Mouse (Mus musculus) ES-Bruce4 (cell line): ENCODE measurements around the gene Ttc25.

Source experiments
- CTCF ChIP-seq: IDR thresholded peaks from one replicate; pipeline ENCODE4 v1.8.1; 2011; ENCODE audit warnings: low read depth, low read length
- EP300 ChIP-seq: IDR thresholded peaks from 2 replicates; pipeline ENCODE4 v1.6.1; 2011; ENCODE audit warnings: low read depth, low read length; ENCODE audit not compliant: insufficient read depth
- POLR2A ChIP-seq: IDR thresholded peaks from one replicate; pipeline ENCODE4 v1.8.1; 2011; ENCODE audit warnings: low read length; ENCODE audit not compliant: insufficient read depth

GRCm38 (mm10) chr11:100608796-100609195 is 63.4 kb downstream of the Ttc25 start:
- TF ChIP-seq CTCF (no peak), EP300 (no peak), POLR2A (no peak)
